Mouse (Mus musculus): ENCODE measurements around the gene Sox14.

DNA sequence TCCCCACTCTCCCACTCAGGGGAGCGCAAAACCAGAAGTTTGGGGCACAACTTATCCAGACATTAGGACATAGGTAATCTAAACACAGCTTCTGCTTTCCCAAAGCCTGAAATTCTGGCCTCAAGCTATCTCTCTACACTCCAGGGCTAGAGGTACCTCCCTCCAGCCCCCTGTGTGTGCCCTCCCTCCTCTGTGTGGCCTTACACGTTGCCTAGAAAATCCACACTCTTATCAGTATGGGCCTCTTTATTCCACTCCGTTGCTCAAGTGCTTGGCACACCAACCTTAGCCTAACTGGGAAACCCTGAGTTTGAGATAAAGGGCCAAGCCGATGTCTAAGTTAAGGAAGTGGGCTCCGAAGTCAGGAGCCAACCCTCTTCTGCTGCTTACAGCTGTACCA is 2.6 kb upstream of the Sox14 start:
- TF ChIP-seq SIN3A (IDR thresholded peaks at IDR 0.05; ENCODE audit: low read length) (no peak), JUN (IDR thresholded peaks at IDR 0.05; ENCODE audit: insufficient read depth, low read depth, low read length) (no peak), CHD1 (IDR thresholded peaks at IDR 0.05; ENCODE audit: low read depth, low read length) (no peak), MAX (IDR thresholded peaks at IDR 0.05; ENCODE audit: low read length) (no peak)

Measured in CH12.LX (cell line).